Mouse (Mus musculus): Measurements from ENCODE around the gene Apba3.

Apba3 gene

GRCm38 (mm10) chr10:81252424-81253419, 14.0 kb upstream of the Apba3 start, which contains the start of gene Matk:
TSS of gene Matk (plus strand) at chr10:81252935.
- in situ Hi-C loops (cut with MboI, MseI): no loop called here

GRCm38 (mm10) chr10:81254886-81255285, 11.9 kb upstream of the Apba3 start:
- in situ Hi-C loops (cut with MboI, MseI): no loop called here

- in situ Hi-C loops (cut with MboI, MseI): no loop called here
Measured at GRCm38 (mm10) chr10:81257158-81258039, 9.4 kb upstream of the Apba3 start.

GRCm38 (mm10) chr10:81259225-81259884, 7.4 kb upstream of the Apba3 start:
- in situ Hi-C loops (cut with MboI, MseI): no loop called here

- in situ Hi-C loops (cut with MboI, MseI): no loop called here
Measured at GRCm38 (mm10) chr10:81261025-81261424, 5.7 kb upstream of the Apba3 start.

GRCm38 (mm10) chr10:81265540-81265939, 1.2 kb upstream of the Apba3 start:
- in situ Hi-C loops (cut with MboI, MseI): no loop called here

- in situ Hi-C loops (cut with MboI, MseI): no loop called here
Measured at GRCm38 (mm10) chr10:81268056-81268455, 1.3 kb downstream of the Apba3 start.

GRCm38 (mm10) chr10:81268643-81269412, 2.1 kb downstream of the Apba3 start:
- in situ Hi-C loops (cut with MboI, MseI): no loop called here

GRCm38 (mm10) chr10:81272356-81272755, 5.6 kb downstream of the Apba3 start:
- in situ Hi-C loops (cut with MboI, MseI): loop anchor here (5.0 kb wide), 1 partner anchor 65 kb away; no protein-coding TSS in a partner anchor

GRCm38 (mm10) chr10:81273842-81274241, 7.1 kb downstream of the Apba3 start:
- in situ Hi-C loops (cut with MboI, MseI): loop anchor here (5.0 kb wide), 1 partner anchor 67 kb away; no protein-coding TSS in a partner anchor

GRCm38 (mm10) chr10:81277676-81278075, 10.9 kb downstream of the Apba3 start:
- in situ Hi-C loops (cut with MboI, MseI): no loop called here

GRCm38 (mm10) chr10:81279496-81279895, 12.7 kb downstream of the Apba3 start:
- in situ Hi-C loops (cut with MboI, MseI): no loop called here

- in situ Hi-C loops (cut with MboI, MseI): no loop called here
Measured at GRCm38 (mm10) chr10:81284189-81284588, 17.4 kb downstream of the Apba3 start.

GRCm38 (mm10) chr10:81284719-81285118, 18.0 kb downstream of the Apba3 start:
- in situ Hi-C loops (cut with MboI, MseI): loop anchor here (5.0 kb wide), 1 partner anchor 63 kb away; no protein-coding TSS in a partner anchor

- in situ Hi-C loops (cut with MboI, MseI): loop anchor here (5.0 kb wide), 1 partner anchor 61 kb away; no protein-coding TSS in a partner anchor
Measured at GRCm38 (mm10) chr10:81285694-81286450, 19.1 kb downstream of the Apba3 start.

- in situ Hi-C loops (cut with MboI, MseI): loop anchor here (5.0 kb wide), 1 partner anchor 61 kb away; no protein-coding TSS in a partner anchor
Measured at GRCm38 (mm10) chr10:81286586-81286985, 19.8 kb downstream of the Apba3 start.

- in situ Hi-C loops (cut with MboI, MseI): loop anchor here (5.0 kb wide), 1 partner anchor 60 kb away; no protein-coding TSS in a partner anchor
Measured at GRCm38 (mm10) chr10:81287513-81288157, 20.9 kb downstream of the Apba3 start.

- in situ Hi-C loops (cut with MboI, MseI): loop anchor here (5.0 kb wide), 1 partner anchor 59 kb away; no protein-coding TSS in a partner anchor
Measured at GRCm38 (mm10) chr10:81288601-81289000, 21.8 kb downstream of the Apba3 start.

- in situ Hi-C loops (cut with MboI, MseI): loop anchor here (5.0 kb wide), 1 partner anchor 58 kb away; no protein-coding TSS in a partner anchor
Measured at GRCm38 (mm10) chr10:81289278-81289677, 22.5 kb downstream of the Apba3 start.

All from regulatory T cell (primary cell).